Mouse (Mus musculus): ENCODE measurements at regions not wholly inside any gene's neighbourhood (a gene's known extent, or its start where the extent isn't known, plus 50 kb on each side); places are given as distances from the start of the nearest gene placed in this dataset.

- TF ChIP-seq MAX (IDR thresholded peaks at IDR 0.05) (no peak), MYOG (IDR thresholded peaks at IDR 0.05; ENCODE audit: control insufficient read depth, extremely low read depth, insufficient read length) (no peak), CTCF (IDR thresholded peaks at IDR 0.05; ENCODE audit: control insufficient read depth, insufficient read depth, insufficient read length) (no peak)
Measured at GRCm38 (mm10) chr17:63660841-63661481, 161.1 kb upstream of the Fbxl17 start.
